Mouse (Mus musculus) leukemia stem cell, adult 10-12 weeks (primary cell): Measurements from ENCODE around the gene Gm12394. TPM values are rescaled to one million over a fixed set of nuclear protein-coding genes. Genes with fewer than 3 reads are reported as not detected.

ENCODE experiments used
- polyA plus RNA-seq: library from polyadenylated mRNA; stranded (reverse); fragments of >175 nt; gene quantifications from 2 replicates; pipeline ENCODE4 v1.2.3, GENCODE M21; 2012; ENCODE audit warnings: low replicate concordance

The Gm12394 gene
- not detected in 2 replicates for polyA plus RNA-seq

DNA sequence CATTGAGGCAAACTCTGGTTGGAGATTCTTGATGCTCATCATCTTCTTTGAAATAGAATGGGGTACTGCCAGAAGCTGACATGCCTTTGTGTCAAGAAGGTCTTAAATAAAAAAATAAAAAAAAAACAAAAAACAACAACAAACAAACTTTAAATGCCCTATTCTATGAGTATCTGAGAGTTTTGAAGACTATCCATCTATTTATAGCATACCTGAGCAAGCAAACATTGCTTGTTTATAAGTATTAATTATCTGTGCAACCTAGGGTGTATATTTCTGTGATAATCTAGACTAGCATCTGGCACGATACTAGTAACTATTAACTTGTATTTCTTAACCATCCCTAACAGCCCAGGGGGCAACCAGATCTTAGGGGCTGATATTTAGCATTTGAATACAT is at the start of gene Gm12394:
Gene Gm12394 (minus strand): TSS at position 101 of the 400 bp plus-strand sequence.

GRCm38 (mm10) chr4:42874134-42874533 is 17.6 kb upstream of the Gm12394 start, which contains the start of gene Fam205c:
Gene Fam205c, minus strand, starts transcription at chr4:42874234.

DNA sequence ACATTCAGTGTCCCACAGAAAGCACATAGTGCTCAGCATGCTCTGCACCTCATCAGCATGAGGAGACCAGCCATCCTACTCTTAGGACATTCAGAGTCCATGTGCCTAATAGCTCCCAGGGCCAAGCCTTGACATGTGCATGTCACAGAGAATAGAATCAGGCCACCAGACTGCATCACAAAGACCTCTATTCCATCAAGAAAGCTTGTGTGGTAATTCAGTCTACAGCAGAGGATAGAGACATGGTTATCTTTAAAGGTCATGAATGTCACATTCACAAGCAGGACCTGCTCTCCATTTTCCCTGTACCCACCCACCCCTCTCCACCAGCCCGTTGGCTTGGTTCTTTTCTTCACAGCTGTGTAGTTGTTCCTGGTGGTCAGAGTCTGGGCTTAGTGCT is 2.8 kb downstream of the Gm12394 start, which contains the start of gene Fam205a1:
Gene Fam205a1 (minus strand): TSS at position 101 of the 400 bp plus-strand sequence.

DNA sequence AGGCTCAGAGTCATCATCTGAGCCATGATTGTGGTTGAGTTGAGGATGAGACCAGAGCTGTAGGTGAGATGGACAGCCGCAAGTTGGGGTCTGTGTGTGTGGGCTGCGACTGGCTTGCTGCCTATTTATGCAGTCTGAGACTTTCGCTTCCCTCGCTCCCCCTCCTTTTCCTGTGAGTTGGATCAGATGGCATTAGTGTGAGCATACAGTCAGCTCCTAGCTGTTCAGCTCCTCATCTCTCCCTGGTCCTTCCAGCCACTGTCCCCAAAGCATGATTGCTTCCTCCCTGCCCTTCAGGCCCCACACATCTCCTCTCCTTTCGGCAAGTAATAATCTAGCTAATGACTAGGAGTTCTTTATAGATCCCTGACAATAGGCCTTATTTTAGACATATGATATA is 82.7 kb downstream of the Gm12394 start, which contains the start of gene Ccl21a:
Gene Ccl21a (minus strand): TSS at position 101 of the 400 bp plus-strand sequence.

GRCm38 (mm10) chr4:42756477-42756876 is 100.1 kb downstream of the Gm12394 start, which contains the start of gene Ccl19:
Gene Ccl19, minus strand, starts transcription at chr4:42756577.

GRCm38 (mm10) chr4:42735245-42735644 is 121.3 kb downstream of the Gm12394 start, which contains the start of gene 4930578G10Rik:
Gene 4930578G10Rik, plus strand, starts transcription at chr4:42735545.

Other genes with a start within 250 kb of the Gm12394 start
- not detected in 2 replicates for gene Gm10591, start 244.6 kb downstream of the Gm12394 start, polyA plus RNA-seq
- not detected in 2 replicates for gene Gm2564, start 227.1 kb downstream of the Gm12394 start, polyA plus RNA-seq
- not detected in 2 replicates for gene Ccl27b, start 201.5 kb downstream of the Gm12394 start, polyA plus RNA-seq
- gene Il11ra2, start 194.9 kb downstream of the Gm12394 start, polyA plus RNA-seq = not detected in 2 replicates
- not detected in 2 replicates for gene 4930578G10Rik, start 121.2 kb downstream of the Gm12394 start, polyA plus RNA-seq
- 0.87 TPM in 1 of 2 replicates, not detected in the other for gene Ccl19, start 100.2 kb downstream of the Gm12394 start, polyA plus RNA-seq
- 11.3 TPM in 1 of 2 replicates, not detected in the other for gene Ccl21a, start 82.8 kb downstream of the Gm12394 start, polyA plus RNA-seq
- not detected in 2 replicates for gene Fam205a1, start 2.9 kb downstream of the Gm12394 start, polyA plus RNA-seq
- not detected in 2 replicates for gene Fam205c, start 17.5 kb upstream of the Gm12394 start, polyA plus RNA-seq
- 0.08 and 0.27 TPM in 2 replicates for gene Phf24, start 59.9 kb upstream of the Gm12394 start, polyA plus RNA-seq
- gene Dnajb5, start 93.0 kb upstream of the Gm12394 start, polyA plus RNA-seq = 3.8 and 6.3 TPM in 2 replicates
- not detected in 2 replicates for gene 1700022I11Rik, start 112.8 kb upstream of the Gm12394 start, polyA plus RNA-seq
- 212 TPM in 2 replicates for gene Vcp, start 143.7 kb upstream of the Gm12394 start, polyA plus RNA-seq
- gene Fancg, start 153.7 kb upstream of the Gm12394 start, polyA plus RNA-seq = 6.0 and 12.1 TPM in 2 replicates
- gene Pigo, start 169.0 kb upstream of the Gm12394 start, polyA plus RNA-seq = 14.3 and 29.6 TPM in 2 replicates
- 119 and 202 TPM in 2 replicates for gene Stoml2, start 174.9 kb upstream of the Gm12394 start, polyA plus RNA-seq
- gene Fam214b, start 189.4 kb upstream of the Gm12394 start, polyA plus RNA-seq = 33.3 and 36.9 TPM in 2 replicates
- gene Unc13b, start 202.2 kb upstream of the Gm12394 start, polyA plus RNA-seq = 0.35 TPM in 1 of 2 replicates, not detected in the other